Mouse (Mus musculus): Measurements from ENCODE around the gene Mthfd1l. TPM values are rescaled to one million over a fixed set of nuclear protein-coding genes. Genes with fewer than 3 reads are reported as not detected.

Gene Mthfd1l
- total RNA-seq, 2 experiments from 2014 or later = 8.6 to 9.6 TPM

DNA sequence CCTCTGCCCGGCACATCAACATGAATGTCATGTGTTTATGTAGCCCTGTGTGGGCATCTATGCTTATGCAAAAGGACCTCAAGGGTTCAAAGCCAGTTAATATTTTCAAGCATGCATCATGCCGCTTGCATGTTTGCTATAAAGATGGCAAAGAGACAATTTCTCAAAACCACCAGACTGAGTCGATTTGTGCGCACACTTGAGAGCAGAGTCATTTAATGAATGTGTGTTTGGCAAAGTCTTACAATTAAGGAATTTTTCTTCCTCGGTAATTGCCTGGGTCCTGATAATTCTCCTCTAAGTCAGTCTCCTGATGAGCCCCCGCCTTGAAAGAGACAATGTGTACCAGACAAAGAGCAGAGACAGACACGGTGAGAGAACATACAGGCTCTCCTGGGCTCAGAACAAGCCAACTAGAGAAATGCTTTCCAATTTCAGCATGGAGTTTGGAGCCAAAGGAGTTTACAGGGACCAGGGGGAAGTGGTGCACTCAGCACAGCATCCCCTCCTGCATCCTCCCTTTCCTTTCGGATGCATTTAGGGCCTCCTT lies 186.7 kb downstream of the Mthfd1l start:
- no peak for TF ChIP-seq CTCF (IDR thresholded peaks at IDR 0.05)
- H3K4me3 ChIP-seq = no peak overlapping the region

DNA sequence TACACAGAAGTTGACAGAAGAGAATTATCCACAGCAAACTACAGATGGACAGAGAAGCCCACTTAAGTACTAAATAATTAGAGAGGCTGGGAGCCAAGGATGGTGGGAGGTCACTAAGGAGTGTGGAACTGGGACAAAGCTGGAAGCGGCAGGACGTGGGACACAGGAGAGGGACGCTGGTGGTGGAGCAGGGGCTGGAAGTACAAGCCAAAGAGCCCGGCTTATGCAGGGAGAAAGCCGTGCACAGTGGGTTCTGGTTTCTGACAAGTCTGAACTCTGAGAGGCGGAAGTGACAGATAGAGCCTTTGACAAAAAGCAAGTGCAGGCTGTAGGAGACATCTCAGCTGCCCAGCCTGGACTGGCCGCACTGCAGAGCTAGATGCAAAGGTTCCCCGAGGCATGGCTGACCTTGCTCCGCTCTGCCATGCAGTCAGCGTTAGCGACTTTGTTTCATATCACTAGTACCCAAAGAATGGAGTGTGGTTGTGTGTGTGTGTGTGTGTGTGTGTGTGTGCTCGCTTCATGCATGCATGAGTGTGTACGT lies 187.4 kb downstream of the Mthfd1l start:
- intact Hi-C loops (cut with DNase I) = no loop called here
- no peak for TF ChIP-seq CTCF (IDR thresholded peaks at IDR 0.05)

More for the DNA sequence above, 186.7 kb downstream of the Mthfd1l start:
- intact Hi-C loops (cut with DNase I) = no loop called here
- no peak for DNase-seq (ENCODE audit: extremely low spot score in 1 of 2, low spot score in 2 of 2)
- no peak overlapping the region for H3K27ac ChIP-seq

DNA sequence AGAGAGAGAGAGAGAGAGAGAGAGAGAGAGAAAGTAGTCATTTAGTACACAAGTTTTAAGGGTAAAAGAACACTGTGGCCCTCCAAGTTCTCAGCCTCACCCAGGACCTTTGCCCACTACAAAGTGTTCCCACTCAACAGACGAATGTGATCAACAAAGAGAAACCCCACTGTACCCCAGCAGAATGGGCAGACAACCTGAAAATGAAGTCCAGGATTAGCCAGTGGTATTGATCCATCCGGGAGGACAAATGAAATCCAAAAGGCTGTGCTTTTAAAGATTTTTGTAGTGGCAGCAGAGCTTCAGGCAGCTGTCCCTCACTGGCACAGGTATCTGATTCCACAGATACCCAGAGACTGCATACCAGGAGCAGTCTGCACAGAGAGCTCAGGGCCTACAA lies 189.1 kb downstream of the Mthfd1l start:
- no peak for DNase-seq (ENCODE audit: extremely low spot score in 1 of 2, low spot score in 2 of 2)
- Histone ChIP-seq H3K27ac (no peak overlapping the region), H3K4me3 (no peak overlapping the region)
- TF ChIP-seq CTCF (IDR thresholded peaks at IDR 0.05) = no peak
- intact Hi-C loops (cut with DNase I) = no loop called here

More for the DNA sequence above, 187.4 kb downstream of the Mthfd1l start:
- Histone ChIP-seq H3K27ac (no peak overlapping the region), H3K4me3 (no peak overlapping the region)
- DNase-seq (ENCODE audit: extremely low spot score in 1 of 2, low spot score in 2 of 2) = no peak

DNA sequence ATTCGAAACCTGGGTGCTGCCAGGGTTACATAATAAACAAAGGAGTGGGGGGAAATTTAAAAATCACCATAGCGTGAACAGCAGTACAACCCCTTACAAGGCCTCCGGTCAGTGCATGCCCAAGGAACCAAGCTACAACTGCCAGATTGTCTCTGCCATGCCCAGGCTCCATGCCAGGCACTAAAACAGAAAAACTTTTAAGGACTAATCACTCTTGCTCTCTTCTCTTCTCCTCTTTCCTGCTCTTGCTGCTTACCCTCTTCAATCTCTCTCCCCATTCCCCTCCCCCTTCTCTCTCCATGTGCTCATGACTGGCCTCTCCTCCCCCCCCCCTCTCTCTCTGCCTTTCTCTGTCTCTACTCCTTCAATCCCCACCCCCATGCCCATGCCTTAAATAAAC lies 190.1 kb downstream of the Mthfd1l start:
- no peak for TF ChIP-seq CTCF (IDR thresholded peaks at IDR 0.05)
- H3K27ac ChIP-seq = no peak overlapping the region
- intact Hi-C loops (cut with DNase I) = no loop called here
- H3K4me3 ChIP-seq = no peak overlapping the region
- DNase-seq (ENCODE audit: extremely low spot score in 1 of 2, low spot score in 2 of 2) = no peak

DNA sequence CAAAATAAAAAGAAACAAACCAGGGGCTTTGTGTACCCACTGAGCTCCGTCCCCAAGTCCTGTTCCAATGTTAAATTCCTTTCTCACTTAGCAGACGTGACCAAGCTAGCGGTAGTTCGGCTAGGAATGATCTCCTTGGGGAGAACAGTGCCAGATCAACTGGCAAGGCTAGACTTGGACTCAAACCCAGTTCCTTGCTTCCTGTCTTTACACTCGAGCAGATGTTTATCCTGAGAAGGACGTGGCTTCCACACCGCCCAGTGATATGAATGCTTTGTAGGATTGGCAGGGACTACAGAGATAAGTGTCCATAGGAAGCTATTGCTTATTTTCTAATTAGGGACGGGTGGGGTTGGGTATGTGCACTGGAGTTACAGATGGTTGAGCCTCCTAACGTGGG lies 191.8 kb downstream of the Mthfd1l start:
- TF ChIP-seq CTCF (IDR thresholded peaks at IDR 0.05) = no peak
- intact Hi-C loops (cut with DNase I) = no loop called here
- DNase-seq (ENCODE audit: extremely low spot score in 1 of 2, low spot score in 2 of 2) = no peak

DNA sequence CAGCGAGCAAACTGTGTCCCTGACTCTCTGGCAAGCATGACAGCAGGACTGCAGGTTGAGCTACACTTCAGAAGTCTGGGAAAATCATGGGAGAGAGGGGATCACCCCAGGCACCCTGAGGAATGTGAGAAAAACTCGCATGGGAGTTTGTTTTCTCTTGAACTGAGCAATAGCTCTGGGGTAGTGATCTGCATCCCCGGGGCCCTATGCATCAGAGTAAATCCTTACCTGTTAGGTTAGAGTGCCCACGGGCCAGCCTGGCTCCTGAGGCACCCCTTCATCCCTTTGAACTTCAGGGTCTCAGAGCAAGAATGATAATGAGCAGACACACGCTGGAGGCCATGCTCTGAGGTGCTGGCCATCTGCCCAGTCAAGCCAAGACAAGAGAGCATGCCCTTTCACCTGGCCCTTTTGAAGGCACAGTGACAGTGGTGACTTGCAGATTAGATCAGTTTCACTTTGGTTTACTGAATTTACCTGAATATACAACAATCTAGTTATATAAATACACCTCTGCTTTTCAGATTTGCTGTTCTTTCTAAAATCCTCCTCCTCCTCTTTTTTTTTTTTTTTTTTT lies 195.4 kb downstream of the Mthfd1l start:
- no peak for DNase-seq (ENCODE audit: extremely low spot score in 1 of 2, low spot score in 2 of 2)
- intact Hi-C loops (cut with DNase I) = no loop called here
- no peak for TF ChIP-seq CTCF (IDR thresholded peaks at IDR 0.05)
- Histone ChIP-seq H3K4me3 (no peak overlapping the region), H3K27ac (no peak overlapping the region)

More for the DNA sequence above, 191.8 kb downstream of the Mthfd1l start:
- H3K4me3 ChIP-seq = no peak overlapping the region
- no peak overlapping the region for H3K27ac ChIP-seq

DNA sequence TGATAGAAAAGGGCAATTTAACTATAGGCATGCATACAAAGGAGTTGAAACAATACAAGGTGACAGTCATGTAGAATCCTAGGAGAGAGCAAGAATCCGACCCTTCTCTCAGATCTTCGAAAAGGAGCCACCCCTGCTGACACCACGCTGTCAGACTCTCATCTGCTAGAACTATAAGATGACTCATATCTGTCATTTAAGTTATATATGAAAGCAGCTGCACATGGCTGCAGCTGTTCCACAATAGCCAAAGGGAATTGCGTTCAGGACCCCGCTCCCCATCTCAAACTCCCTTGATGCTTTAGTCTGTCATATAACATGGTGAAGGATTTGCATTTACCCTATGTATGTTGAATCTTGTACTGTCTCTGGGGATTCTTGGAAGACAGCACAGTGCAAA lies 201.3 kb downstream of the Mthfd1l start:
- TF ChIP-seq CTCF (IDR thresholded peaks at IDR 0.05) = no peak
- intact Hi-C loops (cut with DNase I) = no loop called here

DNA sequence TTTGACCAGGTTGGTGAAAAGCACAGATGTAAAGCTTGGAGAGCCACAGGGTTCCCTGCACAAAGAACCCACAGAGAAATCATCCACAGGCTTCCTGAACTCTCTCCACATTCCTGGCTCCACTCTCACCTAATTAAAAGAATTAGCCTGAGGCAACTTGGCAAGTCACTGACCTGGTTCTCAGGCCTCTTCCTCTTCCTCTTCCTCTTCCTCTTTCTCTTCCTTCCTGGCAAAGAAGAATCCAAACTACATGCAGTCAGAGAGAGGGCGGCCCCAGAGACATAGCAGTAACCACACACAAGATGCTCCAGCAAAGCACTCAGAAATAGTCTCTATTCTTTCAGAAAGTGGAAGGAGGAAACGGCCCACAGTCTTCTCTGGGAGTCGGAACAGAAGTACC lies 201.8 kb downstream of the Mthfd1l start:
- intact Hi-C loops (cut with DNase I) = no loop called here
- no peak overlapping the region for H3K27ac ChIP-seq
- no peak overlapping the region for H3K4me3 ChIP-seq
- TF ChIP-seq CTCF (IDR thresholded peaks at IDR 0.05) = no peak
- no peak for DNase-seq (ENCODE audit: extremely low spot score in 1 of 2, low spot score in 2 of 2)

More for the DNA sequence above, 201.3 kb downstream of the Mthfd1l start:
- DNase-seq (ENCODE audit: extremely low spot score in 1 of 2, low spot score in 2 of 2) = no peak
- Histone ChIP-seq H3K4me3 (no peak overlapping the region), H3K27ac (no peak overlapping the region)

DNA sequence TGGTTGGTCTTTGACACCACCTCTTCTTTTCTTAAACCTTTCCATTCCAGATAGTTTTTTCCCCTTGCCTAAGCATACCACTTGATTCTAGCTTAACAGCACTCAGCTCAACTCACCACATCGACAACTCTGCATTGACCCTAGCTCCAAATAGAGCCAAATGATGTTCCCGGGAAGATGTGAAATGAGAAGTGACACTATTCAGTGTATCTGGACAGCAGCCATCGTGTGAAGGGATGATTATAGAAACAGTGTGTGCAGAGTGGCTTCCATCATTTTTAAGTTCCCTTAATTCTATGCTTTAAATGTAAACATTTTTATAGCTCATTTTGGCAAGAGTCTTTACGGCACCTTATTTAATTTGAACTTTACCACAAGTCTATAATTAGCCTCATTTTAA lies 204.4 kb downstream of the Mthfd1l start:
- DNase-seq (ENCODE audit: extremely low spot score in 1 of 2, low spot score in 2 of 2) = no peak
- intact Hi-C loops (cut with DNase I) = no loop called here

DNA sequence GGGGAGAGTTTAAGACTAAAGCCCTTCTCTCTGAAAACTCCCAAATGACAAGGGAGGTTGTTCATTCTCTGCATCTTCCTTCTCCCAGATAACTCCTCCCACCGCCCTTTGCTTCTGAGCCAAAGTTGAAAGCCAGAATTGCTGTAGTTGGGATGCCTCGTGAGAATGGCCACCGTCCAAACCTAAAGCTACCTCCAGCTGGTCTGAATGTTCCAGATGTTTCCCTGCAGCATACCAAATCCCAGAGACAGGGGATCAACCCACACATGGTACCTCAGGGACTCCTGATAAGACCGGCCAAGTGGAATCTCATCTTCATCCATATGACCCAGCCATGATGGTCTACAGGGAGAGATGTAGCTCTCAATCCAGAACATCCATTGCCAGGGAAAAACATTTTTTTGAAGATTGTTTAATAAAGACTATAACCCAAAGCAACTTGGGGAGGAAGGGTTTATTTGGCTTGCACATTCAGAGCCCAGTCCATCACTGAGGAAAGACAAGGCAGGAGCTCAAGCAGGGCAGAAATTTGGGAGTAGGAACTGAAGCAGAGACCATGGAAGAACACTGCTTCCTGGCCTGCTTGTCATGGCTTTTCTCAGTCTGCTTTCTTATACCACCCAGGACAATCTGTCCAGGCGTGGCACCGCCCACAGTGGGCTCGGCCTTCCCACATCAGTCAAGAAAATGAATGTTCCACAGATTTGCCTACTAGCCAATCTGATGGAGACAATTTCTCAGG lies 206.3 kb downstream of the Mthfd1l start:
- intact Hi-C loops (cut with DNase I) = no loop called here
- DNase-seq (ENCODE audit: extremely low spot score in 1 of 2, low spot score in 2 of 2) = no peak
- Histone ChIP-seq H3K27ac (no peak overlapping the region), H3K4me3 (no peak overlapping the region)
- no peak for TF ChIP-seq CTCF (IDR thresholded peaks at IDR 0.05)

More for the DNA sequence above, 204.4 kb downstream of the Mthfd1l start:
- no peak overlapping the region for H3K27ac ChIP-seq
- H3K4me3 ChIP-seq = no peak overlapping the region
- TF ChIP-seq CTCF (IDR thresholded peaks at IDR 0.05) = no peak

DNA sequence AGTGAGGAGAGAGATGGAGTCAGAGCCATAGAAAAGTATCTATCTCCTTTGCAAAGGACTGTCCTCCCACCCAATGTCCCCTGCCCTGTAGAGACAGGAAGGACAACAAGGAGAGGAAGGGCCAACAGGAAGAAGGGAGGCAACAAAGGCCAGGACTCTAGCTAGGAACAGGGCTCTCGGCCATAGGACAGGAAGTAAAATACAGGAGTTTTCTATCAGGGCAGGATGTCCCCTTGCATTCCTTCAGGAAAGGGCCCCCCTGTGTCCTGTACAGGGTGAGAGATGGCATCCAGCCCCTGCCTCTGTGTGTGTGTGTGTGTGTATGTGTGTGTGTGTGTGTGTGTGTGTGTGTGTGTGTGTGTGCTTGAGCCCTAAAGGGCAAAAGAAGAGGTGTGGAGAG lies 209.0 kb downstream of the Mthfd1l start:
- no peak for TF ChIP-seq CTCF (IDR thresholded peaks at IDR 0.05)
- Histone ChIP-seq H3K27ac (no peak overlapping the region), H3K4me3 (no peak overlapping the region)
- no peak for DNase-seq (ENCODE audit: extremely low spot score in 1 of 2, low spot score in 2 of 2)
- intact Hi-C loops (cut with DNase I) = no loop called here

DNA sequence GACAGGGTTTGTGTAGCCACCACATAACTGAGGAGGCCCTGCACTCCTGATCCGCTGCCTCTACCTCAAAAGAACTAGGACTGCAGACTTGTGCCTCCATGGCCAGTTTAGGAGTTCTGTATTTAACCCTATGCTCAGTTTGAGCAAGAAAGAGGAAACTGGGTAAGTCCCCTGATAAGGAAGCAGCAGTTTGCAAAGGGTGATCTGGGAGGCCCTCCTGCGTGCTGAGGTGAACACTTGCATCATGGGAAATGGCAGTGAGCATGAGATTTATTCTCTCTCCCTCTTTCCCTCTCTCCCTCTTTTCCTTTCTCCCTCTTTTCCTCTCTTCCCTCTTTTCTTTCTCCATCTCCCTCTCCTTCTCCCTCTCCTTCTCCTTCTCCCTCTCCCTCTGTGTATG lies 209.5 kb downstream of the Mthfd1l start:
- H3K27ac ChIP-seq = no peak overlapping the region
- intact Hi-C loops (cut with DNase I) = no loop called here
- no peak for TF ChIP-seq CTCF (IDR thresholded peaks at IDR 0.05)
- H3K4me3 ChIP-seq = no peak overlapping the region
- DNase-seq (ENCODE audit: extremely low spot score in 1 of 2, low spot score in 2 of 2) = no peak

Measured in left cerebral cortex, adult 2 months (tissue).